Mouse (Mus musculus): ENCODE measurements around the gene Rpl21.
"Not testable (repeated sequence)": the region's sequence is repeated elsewhere in the genome, so short reads cannot be mapped to it uniquely, and the experiment has no call there.

DNA sequence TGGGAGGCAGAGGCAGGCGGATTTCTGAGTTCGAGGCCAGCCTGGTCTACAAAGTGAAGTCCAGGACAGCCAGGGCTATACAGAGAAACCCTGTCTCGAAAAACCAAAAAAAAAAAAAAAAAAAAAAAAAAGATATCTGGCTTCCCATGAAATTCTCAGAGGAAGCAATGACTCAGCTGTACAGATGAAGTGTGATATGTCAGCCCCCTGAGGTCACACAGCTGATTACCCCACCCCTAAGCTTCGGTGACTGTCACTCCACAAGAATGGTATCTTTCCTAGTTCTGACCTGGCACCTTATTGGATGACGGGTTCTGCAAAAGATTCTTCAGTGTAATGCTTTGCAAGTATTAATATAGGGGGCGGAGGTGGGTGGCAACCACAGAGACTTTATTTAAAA is 45.2 kb downstream of the Rpl21 start:
- TF ChIP-seq CTCF, EP300 (IDR thresholded peaks at IDR 0.05; ENCODE audit: low read depth): not testable (repeated sequence)
